Mouse (Mus musculus) G1E (cell line): ENCODE results near the gene Cic.

Experiments
- CTCF ChIP-seq: IDR thresholded peaks from 2 replicates; pipeline ENCODE4 v1.5.1; 2012; ENCODE audit warnings: low read depth, low read length, inconsistent platforms, mixed read lengths
- GATA1 ChIP-seq: IDR thresholded peaks from 2 replicates; pipeline ENCODE4 v1.6.1; 2012; ENCODE audit warnings: borderline replicate concordance, low read length, inconsistent platforms, mixed read lengths
- GATA2 ChIP-seq: IDR thresholded peaks from 2 replicates; pipeline ENCODE4 v1.6.1; 2012; ENCODE audit warnings: low read depth, low read length, inconsistent platforms, borderline replicate concordance
- TAL1 ChIP-seq: conservative IDR thresholded peaks from 2 replicates; pipeline ENCODE4 v1.6.1; 2012; ENCODE audit warnings: low read depth, low read length, inconsistent platforms, mixed read lengths

DNA sequence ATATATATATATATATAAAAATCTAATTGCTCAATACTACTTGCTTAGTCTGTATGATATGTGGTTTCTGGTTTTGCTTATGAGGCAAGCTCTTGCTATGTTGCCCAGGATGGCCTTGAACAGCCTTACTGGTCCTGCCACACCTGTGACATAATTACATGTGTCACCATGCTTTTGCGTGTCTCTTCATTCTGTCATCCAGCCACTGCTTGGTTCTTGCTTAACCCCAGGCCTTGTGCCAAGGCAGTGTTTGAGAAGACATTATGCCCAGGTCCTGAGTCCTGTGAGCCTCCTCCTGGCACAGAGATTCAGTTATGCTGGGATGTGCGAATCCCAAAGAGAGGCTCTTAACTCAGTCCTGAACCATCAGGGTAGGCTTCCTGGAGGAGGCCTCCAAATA, 55.7 kb downstream of the Cic start:
- no peak for TF ChIP-seq GATA2
- no peak for TF ChIP-seq CTCF
- no peak for TF ChIP-seq GATA1
- TF ChIP-seq TAL1, result no peak
